Mouse (Mus musculus) layer of hippocampus, postnatal 10 days (tissue): ENCODE data around the gene Prrx1. TPM values are rescaled to one million over a fixed set of nuclear protein-coding genes. Genes with fewer than 3 reads are reported as not detected.
A peak's percentile ranks its signal among the peaks of the same experiment; 100 is the strongest.

Source experiments
- DNase-seq, 2 experiments: peaks; one replicate each; pipeline ENCODE4 v3.0.0; 2021; ENCODE audit warnings: low spot score in 2 of 2
- total RNA-seq, 2 experiments: library from RNA; stranded (reverse); gene quantifications; 2 replicates each; pipeline ENCODE4 v1.2.3; 2021

The Prrx1 gene
- total RNA-seq, 2 experiments from 2014 or later, result 8.1 to 8.8 TPM

DNA sequence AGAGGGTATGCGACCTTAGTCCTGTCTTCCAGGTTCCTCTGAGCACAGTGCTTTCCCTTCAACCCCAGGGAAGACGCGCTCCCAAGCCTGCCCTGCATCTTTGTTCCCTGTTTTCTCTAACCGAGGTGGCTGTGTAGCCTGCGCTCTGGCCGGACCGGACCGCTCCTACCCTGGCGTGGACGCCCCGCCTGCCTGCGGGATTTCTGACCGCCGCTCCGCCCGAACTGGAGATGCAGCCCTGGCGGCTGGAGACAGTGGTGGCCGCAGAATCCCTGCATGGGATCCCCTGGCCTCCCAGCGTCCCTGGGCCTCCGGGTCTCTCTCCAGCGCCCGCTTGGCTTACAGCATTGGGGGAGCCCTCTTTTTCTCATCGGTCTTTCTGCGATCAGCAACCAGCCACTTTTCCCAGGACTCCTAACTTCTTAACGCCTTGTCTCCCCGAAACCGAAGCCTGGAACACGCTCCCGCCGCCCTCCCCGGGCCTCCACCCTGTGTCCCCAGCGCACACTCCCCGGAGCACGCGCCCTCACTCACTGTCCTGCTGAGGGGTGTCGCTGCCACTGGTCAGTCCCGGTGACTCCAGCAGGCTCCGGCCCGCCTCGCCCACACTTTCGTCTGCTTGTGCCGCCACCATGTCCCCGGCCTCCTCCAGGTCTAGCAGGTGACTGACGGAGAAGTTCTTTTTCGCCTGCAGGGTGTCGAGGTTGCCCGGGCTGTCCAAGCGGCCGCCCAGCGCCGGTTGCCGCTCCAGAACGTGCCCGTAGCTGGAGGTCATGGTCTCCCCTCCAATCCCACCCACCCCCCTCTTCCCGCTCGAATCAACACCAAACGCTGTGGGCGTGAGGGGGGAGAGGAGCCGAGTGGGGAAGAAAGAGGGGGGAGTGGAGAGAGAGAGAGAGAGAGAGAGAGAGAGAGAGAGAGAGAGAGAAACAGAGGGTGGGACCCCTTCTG, 1.4 kb downstream of the Prrx1 start:
- DNase-seq, result peak; percentile 36 to 45

DNA sequence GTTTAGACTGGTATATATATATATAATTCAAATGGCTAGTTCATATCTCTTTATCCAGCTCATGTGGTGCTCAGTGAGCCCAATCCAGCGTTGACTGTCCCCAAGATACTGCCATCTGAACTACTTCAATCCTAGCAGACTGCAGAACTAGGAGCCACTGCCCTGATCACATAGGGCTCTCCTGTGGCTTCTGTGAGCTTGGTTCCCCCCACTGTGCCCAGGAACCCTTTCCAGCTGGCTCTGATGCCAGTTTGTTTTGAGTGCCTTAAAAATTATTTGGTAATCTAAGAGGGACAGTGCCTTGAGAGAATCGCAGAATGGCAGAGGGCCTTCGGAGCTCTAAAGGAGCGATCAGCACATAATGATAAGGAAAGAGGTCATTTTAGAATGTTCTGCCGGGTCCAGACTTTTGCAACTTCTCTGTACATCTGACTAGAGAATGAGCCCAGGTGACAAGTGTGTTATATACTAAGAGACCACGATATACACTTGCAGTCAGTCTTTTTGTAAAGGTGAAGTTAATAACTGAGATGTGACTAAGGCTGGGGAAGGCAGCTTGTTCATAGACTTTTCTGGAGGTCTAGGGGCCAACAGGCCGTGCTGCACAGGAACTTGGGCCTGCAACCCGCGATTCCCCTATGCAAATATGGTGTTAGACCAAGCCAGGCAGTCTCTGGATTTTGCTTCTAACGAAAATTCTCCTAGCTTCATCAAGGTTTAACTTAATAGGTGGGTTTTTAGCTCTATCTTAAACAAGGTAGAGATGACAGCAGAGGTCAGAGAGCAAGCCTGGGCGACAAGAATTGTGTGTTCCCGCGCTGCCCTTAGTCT, 2.3 kb downstream of the Prrx1 start:
- DNase-seq, result no peak

DNA sequence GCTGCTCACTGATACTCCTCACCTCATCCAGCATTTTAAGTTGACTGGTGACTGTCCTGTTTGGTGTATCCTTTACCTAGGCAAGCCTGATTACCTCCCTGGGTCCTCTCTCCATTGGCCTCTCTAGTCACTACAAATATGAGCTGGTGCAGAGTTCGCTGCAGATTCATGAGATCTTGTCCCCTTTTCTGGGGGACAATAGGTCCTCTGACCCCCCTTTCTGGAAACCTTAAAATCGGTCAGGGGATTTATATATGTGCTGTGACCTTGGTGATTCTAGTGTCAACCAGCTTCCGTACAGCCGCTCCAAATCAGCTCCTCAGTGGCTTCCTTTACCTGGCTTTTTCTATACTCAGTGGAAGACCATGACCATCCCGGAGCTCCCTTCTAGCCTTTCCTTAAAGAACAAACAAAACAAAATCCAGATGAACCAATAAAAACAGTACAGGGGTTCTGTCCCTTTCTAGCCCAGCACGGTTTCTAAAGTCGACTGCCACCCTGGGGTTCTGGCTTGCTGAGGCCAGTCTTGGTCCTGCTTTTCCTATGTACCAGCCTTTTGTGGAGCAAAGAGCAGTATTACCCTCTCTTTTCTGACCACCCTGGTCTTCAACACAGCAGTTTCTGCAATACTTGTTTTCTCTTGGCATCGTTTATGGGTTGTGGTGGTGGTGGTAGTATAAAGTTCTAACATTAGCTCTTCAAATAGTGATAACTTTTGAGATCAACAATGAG, 3.3 kb downstream of the Prrx1 start:
- no peak for DNase-seq

DNA sequence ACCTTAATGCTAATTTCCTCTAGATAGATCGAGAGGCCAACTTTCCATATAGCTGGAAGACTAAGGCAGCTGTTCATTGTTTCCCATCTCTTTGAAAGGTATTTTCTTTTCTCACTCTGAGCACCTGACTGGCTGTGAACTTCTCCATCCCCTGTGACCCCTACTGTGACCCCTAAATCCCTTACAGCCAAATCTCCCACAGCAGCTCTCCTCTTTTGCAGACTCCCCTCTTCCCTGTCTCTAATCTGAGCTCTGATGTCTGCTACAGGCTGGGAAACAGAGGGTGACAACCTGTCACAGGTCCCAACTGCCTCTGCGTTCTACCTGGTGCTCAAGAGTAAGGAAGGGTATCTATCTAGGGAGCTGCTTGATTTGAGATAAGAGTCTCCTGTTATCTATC, 4.0 kb downstream of the Prrx1 start:
- no peak for DNase-seq

DNA sequence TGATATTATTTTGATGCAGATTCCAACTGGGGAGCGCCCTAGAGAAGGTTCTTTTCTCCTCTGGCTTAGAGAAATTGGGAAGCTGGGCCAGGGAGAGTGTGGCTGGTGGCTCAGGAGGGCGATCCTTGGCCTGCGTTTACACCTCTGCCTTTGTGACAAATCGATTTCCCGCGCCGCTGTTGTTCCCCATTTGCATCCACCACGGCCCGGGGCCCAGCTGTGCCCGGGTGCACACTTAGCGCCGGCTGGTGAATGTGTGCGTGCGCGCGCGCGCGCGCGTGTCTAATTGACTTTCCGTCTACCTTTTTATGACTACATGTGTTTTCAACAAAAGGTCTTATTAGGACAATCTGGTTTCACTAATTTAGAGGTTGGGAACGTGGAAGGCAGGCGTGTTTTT, 4.9 kb downstream of the Prrx1 start:
- no peak for DNase-seq

DNA sequence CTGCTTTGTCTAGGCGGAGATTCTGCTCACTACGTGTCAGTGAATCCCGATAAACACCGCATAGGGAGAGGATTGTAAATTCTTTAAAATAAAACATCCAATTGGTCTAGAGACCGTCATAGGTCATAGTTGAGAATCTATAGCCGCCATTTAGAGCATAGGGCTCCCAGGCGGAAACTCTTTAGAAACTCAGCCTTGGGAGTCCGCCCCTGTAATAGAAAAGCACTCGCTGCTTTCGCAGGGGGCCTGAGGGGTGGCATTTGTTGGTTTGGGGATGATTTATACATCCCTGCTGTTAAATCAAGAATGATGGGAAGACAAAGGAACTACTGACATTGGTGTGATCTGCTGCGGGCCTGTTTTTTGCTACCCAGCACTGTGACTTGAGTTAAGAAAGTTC, 5.8 kb downstream of the Prrx1 start:
- no peak for DNase-seq

DNA sequence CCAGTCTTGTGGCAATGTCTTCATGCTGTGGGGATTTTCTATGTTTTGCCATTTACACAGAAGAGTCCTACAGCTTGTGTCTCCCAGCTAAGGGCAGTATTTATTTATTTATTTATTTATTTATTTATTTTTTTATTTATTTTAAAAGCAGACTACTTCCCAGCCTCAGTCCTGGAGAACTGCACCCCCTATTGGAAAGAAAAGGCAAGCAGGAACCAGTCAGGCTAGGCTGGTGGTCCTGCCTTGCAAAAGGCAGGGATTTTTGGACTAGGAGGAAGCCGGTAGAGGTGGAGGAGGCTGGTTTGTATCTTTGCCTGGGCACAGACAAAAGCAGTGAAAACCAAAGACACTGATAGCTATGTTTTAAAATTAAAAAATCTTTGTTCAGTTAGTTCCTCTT, 7.6 kb downstream of the Prrx1 start:
- DNase-seq, result no peak

DNA sequence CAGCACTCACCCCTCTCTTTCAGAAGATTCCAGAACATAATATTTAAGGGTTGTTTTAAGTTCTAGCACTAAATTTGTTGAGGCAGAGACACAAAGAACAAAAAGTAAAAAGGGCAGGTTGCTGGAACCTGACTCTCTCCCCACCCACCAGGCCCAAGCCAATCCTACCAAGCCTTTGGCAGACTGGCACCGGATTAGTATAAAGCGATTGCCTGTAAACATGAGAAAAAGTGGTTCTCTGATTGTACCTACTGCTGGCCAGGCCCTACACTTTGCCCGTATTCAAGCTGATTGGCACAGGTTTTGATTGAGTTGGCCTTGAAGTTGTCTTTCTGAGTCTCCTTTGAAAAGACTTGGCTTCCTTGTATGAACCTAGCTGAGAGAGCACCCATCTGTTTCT, 8.7 kb downstream of the Prrx1 start:
- no peak for DNase-seq

DNA sequence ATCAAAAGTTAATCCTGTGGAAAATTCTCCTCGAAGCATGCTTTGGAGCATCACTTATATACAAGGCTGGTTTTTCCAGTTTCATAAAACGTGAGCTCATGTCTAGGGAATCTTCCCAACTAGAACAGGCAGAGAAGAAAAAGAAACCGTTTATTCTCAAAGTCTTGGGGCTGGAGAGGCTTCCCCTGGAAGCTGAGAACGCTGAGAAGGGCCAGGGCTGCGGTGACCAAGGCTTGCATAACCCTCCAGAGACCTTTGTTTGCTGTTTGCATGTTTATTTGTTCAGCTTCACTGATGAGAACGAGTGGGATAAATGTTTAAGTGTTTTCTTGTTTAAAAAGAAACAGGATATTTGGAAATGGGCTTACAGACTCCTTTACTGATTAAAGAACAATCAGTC, 11.2 kb downstream of the Prrx1 start:
- DNase-seq, result no peak

DNA sequence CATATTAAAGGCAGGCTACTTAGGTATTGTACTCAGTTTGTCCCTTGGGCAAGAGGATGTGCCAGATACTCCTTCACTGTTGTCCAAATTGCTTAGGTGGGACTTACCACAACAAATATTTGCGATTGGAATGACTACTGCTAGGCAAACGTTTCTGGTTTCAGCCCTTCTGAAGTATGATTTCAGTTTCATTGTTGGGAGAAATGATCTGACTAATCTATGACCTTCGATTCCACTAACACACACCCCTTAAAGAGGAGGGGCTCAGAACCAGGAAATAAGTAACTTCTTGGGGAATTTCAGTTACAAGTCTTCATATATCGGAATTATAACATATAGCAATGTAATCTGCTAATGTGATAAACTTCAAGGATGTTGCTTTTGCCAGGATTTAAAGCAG, 20.4 kb downstream of the Prrx1 start:
- DNase-seq, result no peak

DNA sequence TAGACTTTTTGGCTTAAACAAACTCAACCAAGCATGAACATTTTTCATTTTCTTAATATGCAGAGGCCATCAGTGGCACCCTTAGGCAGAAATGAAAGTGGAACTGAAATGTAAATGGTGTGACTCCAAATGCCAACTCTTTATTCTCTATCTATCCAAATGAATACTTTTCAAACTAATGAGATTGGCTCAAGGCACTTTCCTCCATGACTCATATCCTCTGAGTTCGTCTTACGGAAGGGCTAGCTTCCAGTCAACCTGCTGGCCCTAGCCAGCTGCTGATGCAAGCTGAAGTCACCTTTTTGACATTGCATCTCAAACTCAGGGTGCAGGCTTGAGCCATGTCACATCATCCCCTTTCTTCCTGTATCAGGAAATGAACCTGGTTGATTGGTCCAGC, 21.6 kb downstream of the Prrx1 start:
- DNase-seq, result no peak

DNA sequence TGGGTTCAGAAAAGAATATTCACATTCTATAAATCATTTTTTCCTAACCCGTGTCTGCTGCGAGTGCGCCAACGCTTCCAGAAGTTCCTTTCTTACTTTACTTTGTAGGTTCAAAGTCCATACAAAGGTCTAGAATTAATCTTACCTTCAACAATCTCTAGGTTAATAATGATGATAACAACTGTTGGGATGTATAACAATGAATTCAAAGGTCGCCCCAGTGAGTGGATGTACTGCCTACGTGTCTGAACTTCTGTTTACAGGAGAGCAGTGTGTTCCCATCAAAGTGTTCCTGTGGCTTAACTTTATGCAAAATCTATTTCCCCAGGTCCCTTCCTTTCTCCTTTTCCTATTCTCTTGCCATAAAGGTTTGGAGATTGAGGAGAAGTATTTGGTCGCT, 24.4 kb downstream of the Prrx1 start:
- no peak for DNase-seq

DNA sequence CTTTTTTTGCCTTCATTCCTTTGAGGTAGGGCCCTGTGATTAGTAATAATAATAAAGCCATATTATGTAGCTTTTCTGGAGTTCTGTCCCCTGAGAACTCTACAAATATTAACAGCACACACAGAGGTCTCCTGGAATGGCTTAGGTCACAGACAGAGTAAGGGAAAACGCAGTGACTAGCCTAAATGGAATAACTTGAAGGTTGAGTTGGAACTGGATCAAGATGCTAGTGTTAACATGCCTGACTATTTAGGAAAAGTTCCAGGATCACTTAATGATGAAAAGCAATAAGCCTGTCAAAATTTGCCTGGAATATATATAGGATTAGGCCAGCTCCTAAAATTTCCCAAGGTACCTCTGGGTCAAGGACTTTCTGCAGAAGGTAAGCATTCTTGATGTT, 28.0 kb downstream of the Prrx1 start:
- DNase-seq, result no peak

DNA sequence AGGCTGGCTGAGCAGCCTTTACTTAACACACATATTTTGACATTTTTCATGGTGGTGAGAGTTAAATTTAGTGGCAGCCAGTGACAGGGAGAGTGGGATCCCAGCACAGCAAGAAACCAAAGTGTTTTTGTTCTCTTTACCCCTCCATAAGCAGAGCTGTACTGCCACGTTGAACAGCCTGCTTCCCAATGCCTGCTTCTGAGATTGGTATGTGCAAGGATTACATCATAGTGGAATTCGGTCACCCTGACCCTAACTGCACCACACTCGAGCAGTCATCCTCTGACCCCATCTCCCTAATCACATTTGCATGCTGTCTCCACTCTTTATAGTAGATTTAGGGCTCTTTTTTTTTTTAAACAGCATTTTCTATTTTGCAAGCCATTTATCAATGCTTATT, 28.4 kb downstream of the Prrx1 start:
- no peak for DNase-seq

DNA sequence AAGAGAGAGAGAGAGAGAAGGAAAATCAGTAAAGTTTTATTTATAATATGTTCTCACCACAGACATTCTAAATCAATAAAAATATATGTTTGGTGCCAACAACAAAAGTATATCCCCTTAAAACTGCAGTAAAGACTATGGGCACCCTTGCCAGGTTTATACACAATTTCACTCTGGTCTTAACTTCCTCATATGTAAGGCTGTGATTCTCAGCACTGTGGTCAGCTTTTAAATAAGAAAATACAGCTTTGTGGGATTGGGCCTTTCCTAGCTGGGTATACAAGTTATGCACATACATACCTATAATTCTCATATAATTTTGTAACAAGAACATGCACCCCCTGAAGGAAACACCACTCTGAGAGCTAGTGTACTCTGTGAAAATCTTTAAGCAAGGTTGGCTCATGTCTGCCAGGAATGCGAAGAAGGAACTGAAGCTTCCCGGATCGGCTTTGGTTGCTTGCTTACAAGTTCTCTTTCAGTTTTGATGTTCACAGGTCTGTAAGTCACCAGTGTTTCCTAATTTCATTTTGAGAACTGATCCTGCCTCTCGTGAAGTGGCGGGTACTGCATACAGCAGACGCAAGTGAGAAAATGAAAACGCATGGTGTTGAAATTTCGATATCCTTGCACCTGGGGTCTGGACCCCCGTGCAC, 29.4 kb downstream of the Prrx1 start:
- no peak for DNase-seq

DNA sequence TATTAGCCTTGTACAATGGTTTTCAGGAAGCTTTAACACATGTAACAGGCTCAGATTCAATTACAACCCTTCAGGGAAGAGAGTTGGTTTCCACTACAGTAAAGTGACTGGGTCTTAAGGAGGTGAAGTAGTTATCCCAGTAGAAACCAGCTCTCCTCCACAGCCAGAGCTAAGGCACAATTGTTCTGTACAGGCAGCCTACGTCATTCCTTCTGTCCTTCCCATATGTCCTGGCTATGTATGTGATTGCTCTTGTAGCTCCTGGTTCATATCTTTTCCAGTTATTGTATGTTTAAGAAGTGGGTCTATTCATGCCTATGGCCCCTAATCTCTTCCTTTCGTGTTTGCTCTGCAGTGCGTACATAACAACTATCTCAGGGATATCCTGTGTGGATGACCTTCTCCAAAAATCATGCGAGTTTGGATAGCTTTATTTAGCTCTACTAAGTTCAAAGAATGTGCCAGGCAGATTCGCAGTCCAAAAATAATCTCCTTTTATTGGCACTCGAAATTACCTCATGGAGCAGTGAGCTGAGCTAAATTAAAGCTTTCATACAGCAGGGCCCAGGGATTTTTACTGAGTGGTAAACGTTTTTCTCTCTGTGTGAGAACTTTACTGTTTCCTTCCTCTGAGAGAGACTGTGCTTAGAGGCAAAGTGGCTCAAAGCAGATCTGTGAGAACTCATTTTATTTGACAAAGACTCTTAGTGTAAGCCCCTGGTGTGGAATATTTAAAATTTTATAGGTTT, 31.9 kb downstream of the Prrx1 start:
- no peak for DNase-seq

DNA sequence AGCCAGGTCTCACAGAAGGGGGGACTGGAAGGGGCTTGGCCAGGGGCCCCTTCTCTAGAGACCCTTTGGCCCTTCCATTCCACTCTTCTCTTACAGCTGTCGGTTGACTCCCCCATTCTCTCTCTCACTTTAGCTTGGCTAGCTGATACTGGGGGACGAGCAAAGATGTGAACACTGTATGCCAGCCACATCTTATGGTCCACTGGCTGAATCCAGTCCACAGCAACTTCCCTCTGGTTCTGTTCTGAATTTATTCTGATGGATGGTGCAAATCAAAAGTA, 32.7 kb downstream of the Prrx1 start:
- peak; percentile 10 to 25 for DNase-seq

DNA sequence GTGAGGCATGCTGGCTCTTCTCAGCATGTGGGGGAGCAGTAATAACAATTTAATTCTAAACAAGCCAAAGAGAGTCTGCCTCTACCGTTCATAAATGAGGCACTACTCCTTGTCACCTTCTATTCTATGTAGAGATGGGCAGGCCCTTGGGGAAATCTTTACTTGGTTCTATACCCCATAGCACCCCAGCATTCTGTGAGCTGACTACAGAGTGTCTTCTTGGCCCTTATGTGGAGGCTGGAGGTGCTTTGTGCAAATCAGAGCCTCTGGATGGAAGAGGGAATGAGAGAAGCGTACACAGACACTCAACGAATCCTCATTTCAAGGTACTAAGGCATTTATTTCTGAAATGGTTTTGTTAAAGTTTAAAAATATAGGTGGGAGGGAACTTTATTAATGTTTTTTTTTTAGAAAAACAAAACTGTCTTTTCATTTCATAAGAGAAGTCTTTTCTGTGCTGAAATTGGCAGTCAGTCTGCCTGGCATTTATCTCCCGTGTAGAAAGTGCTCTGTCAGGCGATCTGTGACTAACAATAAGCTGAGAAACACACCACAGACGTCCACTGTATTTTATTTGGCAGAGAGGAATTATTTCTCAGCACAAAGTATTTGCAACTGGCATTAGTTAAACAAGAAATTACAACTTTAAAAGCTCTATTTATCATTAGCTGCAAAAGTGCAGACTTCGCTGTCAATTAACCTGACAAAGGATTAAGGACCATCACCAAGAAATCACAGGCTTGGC, 33.2 kb downstream of the Prrx1 start:
- DNase-seq, result peak in 1 of 2 experiments; percentile 13

DNA sequence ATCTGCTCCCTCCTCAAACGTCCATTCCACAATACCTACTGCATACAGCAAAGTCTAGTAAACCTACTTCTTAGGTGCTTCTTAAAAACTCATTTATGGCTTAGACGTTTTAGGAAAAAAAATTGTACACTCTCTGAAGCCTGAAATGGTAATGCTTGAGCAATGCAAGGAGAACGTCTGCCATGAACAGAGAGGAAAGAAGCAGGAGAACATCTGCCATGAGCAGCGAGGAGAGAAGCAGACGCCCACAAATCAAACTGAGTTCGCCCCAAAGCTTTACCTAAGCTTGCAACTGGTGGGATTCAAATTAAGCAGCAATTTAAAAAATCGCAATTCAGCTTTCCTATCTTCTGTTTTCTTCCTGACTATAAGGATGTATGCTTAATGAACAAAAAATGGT, 36.4 kb downstream of the Prrx1 start:
- no peak for DNase-seq

DNA sequence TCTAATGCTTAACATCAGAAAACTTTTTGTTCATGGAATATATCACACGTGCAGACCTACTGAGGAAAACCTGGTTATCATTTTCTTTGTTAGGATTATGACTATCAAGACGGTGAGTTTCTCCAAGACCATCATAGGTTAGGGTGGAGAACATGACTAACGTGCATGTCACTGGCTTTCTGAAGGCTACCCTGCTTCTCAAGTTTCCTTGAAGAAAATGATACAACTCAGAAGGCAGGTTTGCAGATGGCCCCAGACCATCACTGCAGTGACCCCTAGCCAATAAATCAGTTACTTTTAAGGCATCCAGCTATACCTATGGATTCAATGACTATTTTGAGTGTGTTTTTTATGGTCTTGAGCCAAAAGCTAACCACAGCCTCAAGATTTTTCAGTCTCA, 38.6 kb downstream of the Prrx1 start:
- no peak for DNase-seq
